Mouse (Mus musculus) macrophage (primary cell): Measurements from ENCODE around the gene AY761184. TPM values are rescaled to one million over a fixed set of nuclear protein-coding genes. Genes with fewer than 3 reads are reported as not detected.
"Not testable (repeated sequence)": the region's sequence is repeated elsewhere in the genome, so short reads cannot be mapped to it uniquely, and the experiment has no call there.

ENCODE experiments used
- H3K27ac ChIP-seq: fragments of 350-480 bp; formaldehyde crosslinking; 2 replicates; pipeline ENCODE4 v1.9.0; 2021
- H3K36me3 ChIP-seq: fragments of 350-480 bp; formaldehyde crosslinking; 2 replicates; pipeline ENCODE4 v1.9.0; 2021; ENCODE audit errors: inconsistent target
- H3K4me3 ChIP-seq: fragments of 350-480 bp; formaldehyde crosslinking; 2 replicates; pipeline ENCODE4 v1.9.0; 2021; ENCODE audit errors: inconsistent target
- H3K79me2 ChIP-seq: fragments of 350-480 bp; formaldehyde crosslinking; 2 replicates; pipeline ENCODE4 v1.9.0; 2021; ENCODE audit errors: inconsistent target
- WGBS: methylation state at CpG from one replicate; pipeline ENCODE4 v1.1.7; 2026; ENCODE audit warnings: inconsistent platforms; ENCODE audit not compliant: missing documents; 5-methylcytosine and 5-hydroxymethylcytosine counted together
- polyA plus RNA-seq: library from polyadenylated mRNA; stranded (reverse); fragments of 250-400 nt; gene quantifications from 3 replicates; pipeline ENCODE4 v1.2.4, GENCODE M21; 2018; ENCODE audit warnings: inconsistent platforms
- total RNA-seq, 78 experiments: library from RNA; depleted of rRNA; stranded (reverse); fragments of 250-400 nt; gene quantifications; 1 replicate in 9 of 78; 2 replicates in 24 of 78; 3 replicates in 43 of 78; 4 replicates in 2 of 78; pipeline ENCODE4 v1.2.4; 2018; ENCODE audit warnings: inconsistent platforms in 56 of 78

Gene AY761184
- total RNA-seq (2018; cell fraction: chromatin; rRNA removed), result not detected
- total RNA-seq (2018; cell fraction: cytosol; rRNA removed), result not detected
- total RNA-seq (2018; cell fraction: nucleus; rRNA removed), result not detected
- polyA plus RNA-seq, result not detected in 3 replicates

- H3K27ac ChIP-seq, H3K4me3 ChIP-seq, H3K79me2 ChIP-seq, H3K36me3 ChIP-seq: not testable (repeated sequence)
- WGBS, result 88% methylated on average over 1 of the region's 2 CpGs
Observed at GRCm38 (mm10) chr8:21703545-21703944, at the start of gene AY761184. Gene AY761184 (minus strand): TSS chr8:21703645.

- H3K36me3 ChIP-seq, H3K79me2 ChIP-seq, H3K27ac ChIP-seq, H3K4me3 ChIP-seq: not testable (repeated sequence)
- WGBS, result no CpG with 5 or more reads among the region's 1 CpGs
Observed at GRCm38 (mm10) chr8:21665497-21665896, 37.9 kb downstream of the AY761184 start, which contains the start of gene Defa34. Gene Defa34 (plus strand): TSS chr8:21665797.

GRCm38 (mm10) chr8:21655480-21655879 is 48.0 kb downstream of the AY761184 start, which contains the start of gene Defa17:
Gene Defa17 (plus strand): TSS chr8:21655780.
- H3K27ac ChIP-seq, H3K4me3 ChIP-seq, H3K36me3 ChIP-seq, H3K79me2 ChIP-seq: not testable (repeated sequence)
- WGBS, result no CpG with 5 or more reads among the region's 2 CpGs

Other genes with a start within 250 kb of the AY761184 start
- not detected in 3 replicates for gene Gm7849, start 247.1 kb downstream of the AY761184 start, polyA plus RNA-seq
- gene Defa20, start 194.4 kb downstream of the AY761184 start, polyA plus RNA-seq, result not detected in 3 replicates
- gene Defa32, start 174.6 kb downstream of the AY761184 start, polyA plus RNA-seq, result not detected in 3 replicates
- gene Defa37, start 138.3 kb downstream of the AY761184 start, polyA plus RNA-seq, result not detected in 3 replicates
- gene Defa28, start 120.6 kb downstream of the AY761184 start, polyA plus RNA-seq, result not detected in 3 replicates
- not detected in 3 replicates for gene Gm7861, start 109.1 kb downstream of the AY761184 start, polyA plus RNA-seq
- not detected in 3 replicates for gene Defa26, start 85.5 kb downstream of the AY761184 start, polyA plus RNA-seq
- gene Defa17, start 47.9 kb downstream of the AY761184 start, polyA plus RNA-seq, result not detected in 3 replicates
- not detected in 3 replicates for gene Defa34, start 37.8 kb downstream of the AY761184 start, polyA plus RNA-seq
- gene Defa24, start 30.8 kb upstream of the AY761184 start, polyA plus RNA-seq, result not detected in 3 replicates
- gene Defb50, start 119.9 kb upstream of the AY761184 start, polyA plus RNA-seq, result not detected in 3 replicates
- gene Defb2, start 136.3 kb upstream of the AY761184 start, polyA plus RNA-seq, result not detected in 3 replicates
- not detected in 3 replicates for gene Defb10, start 155.3 kb upstream of the AY761184 start, polyA plus RNA-seq
- not detected in 3 replicates for gene Defb9, start 181.8 kb upstream of the AY761184 start, polyA plus RNA-seq
- gene Defb11, start 202.8 kb upstream of the AY761184 start, polyA plus RNA-seq, result not detected in 3 replicates
- not detected in 3 replicates for gene Defb15, start 229.1 kb upstream of the AY761184 start, polyA plus RNA-seq
- gene Defb35, start 234.7 kb upstream of the AY761184 start, polyA plus RNA-seq, result not detected in 3 replicates
- not detected in 3 replicates for gene Defb13, start 243.1 kb upstream of the AY761184 start, polyA plus RNA-seq